Mouse (Mus musculus) heart, postnatal 14 days (tissue): ENCODE measurements at regions not wholly inside any gene's neighbourhood (a gene's known extent, or its start where the extent isn't known, plus 50 kb on each side); places are given as distances from the start of the nearest gene placed in this dataset.

Source experiments
- DNase-seq, 2 experiments: peaks; one replicate each; pipeline ENCODE4 v3.0.0; 2021 to 2022
- intact Hi-C: fragments of 180-260 bp; cut with DNase I; formaldehyde crosslinking; loops from one replicate; pipeline ENCODE4 v1.15.1; 2025

DNA sequence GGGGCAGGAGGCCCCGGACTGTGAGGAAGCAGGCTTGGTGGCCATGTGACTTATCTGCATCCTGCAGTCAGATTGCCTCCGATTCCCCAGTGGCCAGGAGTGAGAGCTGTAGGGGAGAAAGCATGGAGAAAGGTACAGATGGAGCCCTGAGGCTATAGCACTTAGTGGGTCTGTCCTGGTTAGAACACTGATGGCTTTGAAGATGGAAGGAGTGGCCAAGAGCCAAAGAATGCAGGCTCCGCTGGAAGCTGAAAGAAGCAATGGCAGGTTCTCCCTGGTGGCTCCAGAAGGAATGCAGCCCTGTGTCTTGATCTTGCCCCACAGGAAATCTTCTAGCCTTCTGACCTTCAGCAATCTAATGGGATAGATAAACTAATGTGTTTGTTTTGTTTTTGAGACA lies 926.3 kb downstream of the 4930447A16Rik start:
- intact Hi-C loops = no loop called here

GRCm38 (mm10) chr15:38353371-38353770 lies 928.0 kb downstream of the 4930447A16Rik start:
- intact Hi-C loops = no loop called here
- no peak for DNase-seq

More for the DNA sequence above, 926.3 kb downstream of the 4930447A16Rik start:
- DNase-seq = no peak

DNA sequence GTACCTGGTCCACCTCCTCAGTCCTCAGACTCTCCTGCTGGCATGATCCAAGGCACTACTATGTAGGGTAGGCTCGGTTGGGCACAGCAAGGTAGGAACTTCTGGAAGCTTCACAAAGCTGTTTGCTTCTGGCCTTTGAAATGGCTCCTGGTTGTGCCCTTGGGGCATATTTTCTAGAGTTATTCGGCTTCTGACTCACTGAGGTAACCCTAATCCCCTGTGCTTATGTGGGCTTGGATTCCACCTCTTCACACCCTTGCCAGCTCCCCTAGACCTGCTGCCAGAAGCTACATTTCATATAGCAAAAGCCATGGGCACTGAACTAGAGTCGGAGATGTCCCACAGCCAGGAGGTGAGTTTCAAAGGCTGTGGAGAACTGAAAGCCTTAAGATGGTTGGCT lies 933.7 kb downstream of the 4930447A16Rik start:
- DNase-seq = no peak
- intact Hi-C loops = no loop called here

- DNase-seq = no peak
Measured at GRCm38 (mm10) chr15:38363522-38363921, 938.2 kb downstream of the 4930447A16Rik start.

DNA sequence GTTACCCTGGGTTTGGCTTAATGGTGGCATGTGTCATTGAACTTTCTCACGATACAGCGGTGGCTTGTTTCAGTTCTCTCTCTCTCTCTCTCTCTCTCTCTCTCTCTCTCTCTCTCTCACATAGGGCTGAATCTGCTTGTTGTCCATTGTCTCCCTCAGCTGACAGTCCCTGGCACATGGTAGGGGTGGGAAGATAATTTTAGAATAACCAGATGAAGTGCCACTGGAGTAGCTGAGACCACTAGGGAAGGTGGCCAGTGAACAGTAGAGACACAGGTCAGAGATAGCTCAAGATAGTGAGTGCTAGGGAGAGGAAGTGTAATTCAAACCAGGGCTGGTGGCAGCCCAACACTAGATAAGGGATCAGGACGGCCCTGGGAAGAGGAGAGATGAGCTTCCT lies 938.7 kb downstream of the 4930447A16Rik start:
- intact Hi-C loops = no loop called here
- no peak for DNase-seq

More at GRCm38 (mm10) chr15:38363522-38363921, 938.2 kb downstream of the 4930447A16Rik start:
- intact Hi-C loops = no loop called here

DNA sequence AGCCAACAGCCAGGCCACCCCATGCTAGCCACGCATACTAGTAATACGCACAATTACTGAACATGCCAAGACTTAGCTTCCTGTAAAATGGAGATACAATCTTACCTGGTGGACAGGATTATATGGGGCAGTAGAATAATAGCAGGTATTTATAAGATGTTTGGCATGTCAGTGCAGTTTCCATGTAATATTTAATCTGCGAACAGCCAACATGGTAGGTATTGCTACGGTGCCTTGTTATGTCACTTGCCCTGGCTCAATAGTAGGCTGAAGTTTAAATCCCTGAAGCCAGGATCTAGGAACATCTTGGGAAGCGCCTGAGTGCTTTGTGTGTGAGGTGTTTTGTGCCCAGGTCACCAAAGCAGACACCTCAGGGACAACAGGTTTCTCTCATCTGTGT lies 942.3 kb downstream of the 4930447A16Rik start:
- intact Hi-C loops = loop anchor here (5.0 kb wide), 1 partner anchor 35 kb away; no protein-coding TSS in a partner anchor
- DNase-seq = no peak

GRCm38 (mm10) chr15:38368291-38368690 lies 942.9 kb downstream of the 4930447A16Rik start:
- intact Hi-C loops = loop anchor here (5.0 kb wide), 1 partner anchor 36 kb away; no protein-coding TSS in a partner anchor
- no peak for DNase-seq

DNA sequence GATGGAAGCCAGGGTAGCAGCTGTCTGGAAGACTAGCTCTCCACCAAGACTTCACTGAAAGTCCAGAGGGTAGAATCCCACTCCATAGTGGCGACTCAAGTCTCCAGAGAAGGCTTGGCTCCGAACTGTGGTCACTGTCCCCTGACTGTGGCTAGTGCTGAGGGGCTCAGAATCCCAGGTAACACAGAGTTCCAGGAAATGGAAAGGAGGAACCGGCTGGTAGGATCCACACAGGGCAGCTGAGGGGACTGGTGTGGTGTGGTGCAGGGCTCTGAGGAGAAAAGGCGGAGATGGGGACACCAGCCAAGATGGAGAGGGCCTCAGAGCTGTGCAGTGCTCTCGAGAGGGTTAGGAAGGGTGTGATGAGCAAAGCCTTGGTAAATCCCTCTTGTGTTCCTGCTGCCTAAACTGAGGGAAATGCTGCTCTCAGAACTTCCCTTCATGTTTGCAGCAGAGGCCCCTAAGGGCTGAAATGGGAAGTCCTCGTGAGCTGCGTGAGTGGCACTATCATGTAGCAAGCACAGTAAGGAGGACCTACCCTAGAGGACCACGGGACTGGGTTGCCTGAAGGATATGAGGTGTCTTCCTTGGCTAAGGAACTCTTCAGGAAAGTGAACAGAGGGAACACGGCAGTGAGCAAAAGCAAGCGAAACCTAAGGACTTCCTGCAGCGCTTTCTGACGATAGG lies 946.2 kb downstream of the 4930447A16Rik start:
- intact Hi-C loops = loop anchor here (2.0 kb wide), 1 partner anchor 65 kb away; no protein-coding TSS in a partner anchor

DNA sequence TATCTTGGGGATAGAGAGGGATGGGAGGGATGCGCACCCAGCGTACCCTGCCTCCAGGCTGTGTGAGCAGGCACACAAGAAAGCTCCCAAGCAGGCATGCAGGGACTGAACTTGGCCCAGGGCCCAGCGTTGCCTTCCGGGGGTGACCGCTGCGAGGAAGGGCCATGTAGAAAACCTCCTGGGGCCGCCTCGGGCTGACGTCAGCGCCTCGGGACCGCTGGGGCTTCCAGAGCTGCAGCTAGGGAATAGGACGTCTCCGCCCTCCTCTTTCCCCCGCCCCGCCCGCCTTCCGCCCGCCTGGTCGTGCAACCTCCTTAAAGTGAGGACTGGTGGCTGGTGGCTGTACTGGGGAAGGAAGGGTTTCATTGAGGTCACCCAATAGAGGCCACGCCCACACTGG lies 948.4 kb downstream of the 4930447A16Rik start:
- peak; percentile 87 to 88 for DNase-seq
- intact Hi-C loops = loop anchor here (2.0 kb wide), 1 partner anchor 67 kb away; no protein-coding TSS in a partner anchor

More for the DNA sequence above, 946.2 kb downstream of the 4930447A16Rik start:
- DNase-seq = peak in 1 of 2 experiments; percentile 9

DNA sequence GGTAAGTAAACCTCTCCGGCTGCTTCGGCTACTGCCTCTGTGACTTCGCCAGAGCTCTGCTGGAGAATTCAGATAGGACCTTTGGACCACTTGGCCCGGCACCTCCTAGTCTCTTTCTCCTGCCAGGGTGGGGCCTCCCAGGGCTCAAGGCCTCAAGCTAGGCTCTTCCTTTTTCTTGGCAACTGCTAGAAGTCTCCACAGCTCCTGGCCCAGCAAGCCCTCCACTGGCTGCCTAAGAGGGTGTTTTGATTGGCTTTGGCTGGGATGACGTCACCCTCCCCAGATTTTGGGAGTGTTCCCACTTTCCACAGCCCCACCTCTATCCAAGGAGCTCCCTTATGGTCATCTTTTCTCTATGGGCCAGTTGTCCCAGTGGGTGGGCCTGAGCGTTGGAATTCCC lies 949.4 kb downstream of the 4930447A16Rik start:
- DNase-seq = peak; percentile 85 to 87
- intact Hi-C loops = no loop called here

GRCm38 (mm10) chr15:38378106-38378505 lies 952.8 kb downstream of the 4930447A16Rik start:
- DNase-seq = peak; percentile 27 to 40
- intact Hi-C loops = no loop called here

GRCm38 (mm10) chr15:38387617-38388016 lies 962.3 kb downstream of the 4930447A16Rik start:
- intact Hi-C loops = loop anchor here (2.0 to 5.0 kb wide), 3 partner anchors 35 to 85 kb away; no protein-coding TSS in a partner anchor
- DNase-seq = no peak

DNA sequence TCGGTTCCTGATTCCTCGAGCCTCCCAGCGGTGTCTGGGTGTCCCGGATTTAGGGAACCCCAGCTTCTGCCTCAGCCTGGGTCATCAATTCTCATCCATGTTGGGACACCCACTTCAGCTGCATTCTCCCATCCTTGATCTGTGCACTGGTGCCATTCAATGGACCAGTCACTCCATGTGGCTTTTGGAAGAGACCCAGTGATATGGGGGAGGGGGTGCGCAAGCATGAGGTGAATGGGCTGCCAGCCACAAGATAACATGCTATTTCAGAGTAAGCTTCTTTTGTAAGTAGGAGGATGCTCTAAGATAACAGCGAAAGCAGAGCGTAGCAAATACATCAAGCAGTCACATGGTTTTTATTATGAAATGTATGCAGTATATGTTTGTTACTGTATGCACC lies 963.1 kb downstream of the 4930447A16Rik start:
- intact Hi-C loops = loop anchor here (2.0 to 5.0 kb wide), 3 partner anchors 34 to 86 kb away; no protein-coding TSS in a partner anchor
- DNase-seq = no peak

DNA sequence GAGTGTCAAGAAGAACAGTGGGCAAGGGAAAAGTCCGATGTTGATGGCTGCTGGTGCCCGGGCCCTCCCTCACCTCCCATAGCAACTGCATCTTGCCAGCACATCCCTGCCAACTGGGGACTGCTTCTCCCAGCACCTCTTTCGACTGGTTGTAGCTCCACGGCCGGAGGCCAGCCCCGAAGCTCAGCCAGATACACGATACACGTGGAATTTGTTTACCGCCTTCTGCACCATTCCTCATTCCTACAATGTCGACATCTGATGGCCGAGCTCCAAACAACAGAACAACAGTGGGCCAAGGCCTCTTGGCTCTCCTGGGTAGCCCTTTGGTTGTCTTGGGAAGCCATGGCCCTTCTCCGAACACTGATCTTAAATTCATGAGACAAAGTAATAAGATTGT lies 965.1 kb downstream of the 4930447A16Rik start:
- intact Hi-C loops = no loop called here

GRCm38 (mm10) chr15:38391420-38391819 lies 966.1 kb downstream of the 4930447A16Rik start:
- intact Hi-C loops = no loop called here
- peak; percentile 54 to 69 for DNase-seq

More for the DNA sequence above, 965.1 kb downstream of the 4930447A16Rik start:
- DNase-seq = no peak

GRCm38 (mm10) chr15:38391860-38392259 lies 966.5 kb downstream of the 4930447A16Rik start:
- intact Hi-C loops = no loop called here
- no peak for DNase-seq

GRCm38 (mm10) chr15:38392441-38393149 lies 967.2 kb downstream of the 4930447A16Rik start:
- intact Hi-C loops = no loop called here
- DNase-seq = no peak

DNA sequence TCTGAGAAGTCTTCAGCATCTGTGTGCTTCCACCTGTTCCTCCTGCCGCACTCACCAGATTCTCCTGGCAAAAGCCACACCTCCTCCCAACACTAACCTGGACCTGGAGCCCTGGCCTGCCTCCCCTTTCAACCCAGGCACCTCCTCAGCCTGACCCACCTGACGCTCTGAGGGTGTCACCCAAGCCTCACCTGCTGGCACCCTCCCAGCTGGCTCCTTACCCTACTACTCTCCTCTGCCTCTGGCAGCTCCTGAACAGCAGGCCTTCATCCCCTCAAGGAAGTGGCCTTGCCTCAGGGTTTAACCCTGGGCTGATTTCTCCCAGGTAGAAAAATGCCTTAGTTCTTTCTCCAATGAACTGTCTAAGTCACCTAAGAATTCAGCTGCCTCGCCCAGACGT lies 973.5 kb downstream of the 4930447A16Rik start:
- DNase-seq = no peak
- intact Hi-C loops = no loop called here

DNA sequence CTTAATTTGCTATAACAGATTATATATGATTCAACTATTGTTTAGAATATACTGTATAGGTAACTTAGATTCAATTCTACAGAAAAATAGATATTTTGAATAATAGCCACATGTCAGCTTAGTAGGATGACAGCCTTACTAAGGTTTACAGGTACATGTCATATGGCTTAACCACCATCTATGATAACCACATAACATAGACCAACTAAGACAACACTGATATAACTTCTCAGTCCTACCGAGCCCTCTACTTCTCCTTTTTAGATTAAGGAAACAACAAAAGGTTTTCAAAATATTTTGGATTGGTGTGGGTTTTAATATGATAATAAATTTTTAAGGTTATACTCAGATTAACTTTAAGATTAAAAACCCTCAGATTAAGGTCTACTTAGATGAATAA lies 977.4 kb downstream of the 4930447A16Rik start:
- no peak for DNase-seq
- intact Hi-C loops = no loop called here

DNA sequence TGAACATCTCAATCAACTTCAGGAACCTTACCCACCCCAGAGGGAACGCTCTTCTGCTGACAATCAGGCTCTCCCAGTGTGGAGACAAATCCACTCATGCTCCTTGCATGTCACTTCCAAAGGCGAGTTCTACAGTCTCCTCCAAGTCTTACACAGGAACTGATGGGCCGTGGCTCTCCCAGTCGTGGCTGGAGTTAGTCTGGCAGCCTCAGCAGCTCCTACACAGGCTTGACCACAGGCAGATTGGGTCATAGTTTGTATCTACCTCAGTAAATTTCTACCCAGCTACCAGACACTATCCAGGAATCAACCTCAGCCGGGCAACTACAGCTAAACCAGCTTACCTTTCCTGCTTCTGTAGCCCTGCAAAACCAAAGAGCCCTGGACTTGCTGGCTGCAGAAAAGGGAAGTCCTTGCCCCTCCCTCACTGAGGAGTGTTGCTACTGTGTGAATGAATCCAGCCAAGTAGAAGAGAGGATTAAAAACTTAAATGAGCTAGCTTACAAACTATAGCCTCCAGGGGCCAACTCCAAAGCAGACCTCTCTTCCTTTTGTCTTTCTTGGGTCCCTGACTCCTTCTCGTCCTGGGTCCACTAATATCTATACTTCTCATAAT lies 978.5 kb downstream of the 4930447A16Rik start:
- DNase-seq = no peak
- intact Hi-C loops = no loop called here
